Mouse (Mus musculus) cerebellum, adult (tissue): Measurements from ENCODE around the gene Lamtor4.

Source experiments
- ATAC-seq: cut with Nextera tagmentation; 2 replicates; pipeline ENCODE4 v1.9.2; 2017; ENCODE audit warnings: mild to moderate bottlenecking, moderate library complexity, mixed read lengths; ENCODE audit not compliant: insufficient number of reproducible peaks, low FRiP score, low TSS enrichment

Lamtor4 gene

GRCm38 (mm10) chr5:138258993-138259392 is 3.7 kb downstream of the Lamtor4 start:
- no peak for ATAC-seq

DNA sequence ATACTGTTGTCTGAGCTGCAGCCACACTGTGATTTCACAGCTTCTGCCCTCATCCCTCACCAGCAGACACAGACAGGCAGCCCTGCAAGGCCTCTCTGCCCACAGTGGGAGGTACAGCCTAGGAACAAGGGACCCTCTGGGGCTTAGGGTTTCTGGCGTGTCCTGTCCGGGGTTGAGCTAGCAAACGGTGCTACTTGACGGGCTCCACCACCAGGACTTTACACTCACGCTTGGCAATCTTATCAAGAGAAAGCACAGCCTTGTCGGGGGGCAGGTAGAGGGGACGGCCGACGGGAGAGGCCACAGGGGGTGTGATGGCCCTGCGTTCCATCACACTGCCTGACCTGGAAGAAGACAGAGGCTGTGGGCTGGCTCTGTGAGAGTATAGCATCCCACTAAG is 4.8 kb downstream of the Lamtor4 start:
- ATAC-seq, result no peak

GRCm38 (mm10) chr5:138260834-138261233 is 5.6 kb downstream of the Lamtor4 start:
- ATAC-seq, result no peak

- no peak for ATAC-seq
These were observed 6.7 kb downstream of the Lamtor4 start for GRCm38 (mm10) chr5:138262001-138262400.

DNA sequence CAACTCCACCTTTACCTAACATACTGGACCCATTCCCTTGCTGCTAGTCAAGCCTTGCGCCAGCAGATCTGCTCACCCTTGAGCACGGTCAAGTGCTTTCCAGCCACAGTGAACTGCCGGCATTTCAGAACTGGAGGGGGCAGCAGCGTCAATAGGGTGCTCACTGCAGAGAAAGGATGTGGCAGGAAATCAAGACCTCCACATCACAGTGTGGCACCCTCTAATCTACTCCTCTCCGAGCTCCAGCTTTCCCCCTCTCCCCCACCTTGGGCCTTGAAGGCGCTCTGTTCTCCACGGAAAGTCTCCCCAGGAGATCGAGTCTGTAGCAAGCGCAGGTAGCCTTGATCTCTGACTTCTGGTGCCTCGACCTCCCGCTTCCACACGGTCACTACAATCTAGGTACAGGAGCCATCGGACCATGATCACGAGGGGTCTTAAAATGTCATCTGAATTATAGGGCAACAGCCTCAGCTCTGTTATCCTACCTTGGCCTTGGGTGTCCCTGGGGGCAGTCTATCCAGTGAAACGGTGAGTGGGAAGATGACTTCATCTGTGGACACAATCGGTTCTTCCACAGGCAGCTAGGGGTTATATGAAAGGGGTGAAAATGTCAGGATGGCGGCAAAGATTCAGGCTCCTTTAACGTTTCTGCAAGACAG is 7.4 kb downstream of the Lamtor4 start:
- ATAC-seq, result no peak

- ATAC-seq, result peak; percentile 86
These were observed 8.3 kb downstream of the Lamtor4 start, which contains the start of gene BC037034 for GRCm38 (mm10) chr5:138263260-138264206. Gene BC037034 (minus strand): TSS chr5:138264033.

DNA sequence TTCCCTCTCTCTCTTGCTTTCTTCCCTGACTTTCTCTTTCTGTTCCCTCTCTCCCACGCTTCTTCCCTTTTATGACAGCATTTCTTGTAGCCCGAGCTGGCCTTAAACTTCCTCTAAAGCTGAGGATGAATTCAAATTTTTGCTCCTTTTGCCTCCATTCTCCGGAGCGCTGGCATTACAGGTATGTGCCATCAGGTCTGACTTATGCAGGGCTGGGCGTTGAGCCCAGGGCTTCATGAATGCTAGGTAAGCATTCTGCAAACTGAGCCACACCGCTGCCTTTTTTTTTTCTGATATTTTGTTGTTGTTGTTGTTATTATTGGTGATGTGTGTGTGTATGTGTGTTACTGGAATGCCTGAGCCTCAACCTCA is 8.9 kb downstream of the Lamtor4 start:
- ATAC-seq, result no peak

DNA sequence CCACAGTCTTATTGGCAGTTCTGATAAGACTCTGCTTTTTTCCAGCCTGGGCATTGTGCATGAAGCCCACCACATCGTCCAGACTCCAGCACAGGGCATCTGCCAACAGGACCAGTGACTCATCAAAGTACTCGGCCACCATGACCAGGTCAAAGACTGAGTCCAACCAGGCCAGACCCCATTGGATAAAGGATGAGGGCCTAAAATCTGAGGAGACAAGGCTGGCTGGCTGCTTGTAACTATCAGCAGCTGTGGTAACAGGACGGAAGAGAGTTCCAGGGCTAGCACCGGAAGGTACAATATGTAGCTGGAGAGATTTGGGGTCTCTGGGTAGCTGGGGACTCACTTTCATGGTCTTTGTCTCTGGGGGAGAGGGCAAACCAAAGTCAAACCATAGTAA is 10.4 kb downstream of the Lamtor4 start:
- ATAC-seq, result no peak

DNA sequence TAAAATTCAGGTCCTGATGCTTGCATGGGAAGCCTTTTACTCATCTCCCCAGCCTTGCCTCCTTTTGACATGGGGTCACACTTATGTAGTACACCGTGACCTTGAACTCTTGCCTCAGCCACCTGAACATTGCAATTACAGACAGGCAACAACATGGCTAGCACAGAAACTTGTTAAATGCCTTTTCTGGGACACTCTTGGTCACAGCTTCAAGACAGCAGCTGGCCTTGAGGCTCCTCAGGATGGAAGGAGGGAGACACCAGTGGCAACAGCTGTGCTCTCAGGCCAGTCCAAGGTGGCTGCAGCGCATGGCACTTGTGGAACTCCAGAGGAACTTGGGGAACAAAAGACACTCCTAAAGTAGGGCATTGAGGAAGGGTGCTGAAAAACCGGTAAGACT is 11.8 kb downstream of the Lamtor4 start:
- no peak for ATAC-seq

- ATAC-seq, result no peak
These were observed 13.7 kb downstream of the Lamtor4 start for GRCm38 (mm10) chr5:138268980-138269379.

DNA sequence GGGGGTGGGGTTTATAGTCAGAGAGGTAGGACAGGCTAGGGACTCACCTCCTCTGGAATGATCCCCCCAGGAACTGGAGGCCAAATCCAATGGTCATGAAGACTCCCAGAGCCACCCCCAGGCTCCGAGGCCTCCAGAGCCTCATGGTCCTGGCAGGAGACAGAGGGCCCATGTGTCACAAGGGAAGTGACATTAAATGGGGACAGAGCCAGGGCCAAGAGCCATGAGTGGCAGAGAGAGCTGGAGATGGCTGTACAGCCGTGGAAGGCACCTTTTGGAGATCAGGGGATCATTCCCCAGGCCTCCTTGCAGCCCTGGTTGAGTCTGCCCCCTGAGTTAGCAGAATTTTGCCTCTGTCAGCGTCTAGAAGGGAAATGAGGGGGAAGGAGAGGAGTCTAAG is 15.9 kb downstream of the Lamtor4 start:
- no peak for ATAC-seq

- no peak for ATAC-seq
These were observed 17.2 kb downstream of the Lamtor4 start, which contains the start of gene Gal3st4 for GRCm38 (mm10) chr5:138272409-138272923. Gene Gal3st4 (minus strand): TSS chr5:138272840.

DNA sequence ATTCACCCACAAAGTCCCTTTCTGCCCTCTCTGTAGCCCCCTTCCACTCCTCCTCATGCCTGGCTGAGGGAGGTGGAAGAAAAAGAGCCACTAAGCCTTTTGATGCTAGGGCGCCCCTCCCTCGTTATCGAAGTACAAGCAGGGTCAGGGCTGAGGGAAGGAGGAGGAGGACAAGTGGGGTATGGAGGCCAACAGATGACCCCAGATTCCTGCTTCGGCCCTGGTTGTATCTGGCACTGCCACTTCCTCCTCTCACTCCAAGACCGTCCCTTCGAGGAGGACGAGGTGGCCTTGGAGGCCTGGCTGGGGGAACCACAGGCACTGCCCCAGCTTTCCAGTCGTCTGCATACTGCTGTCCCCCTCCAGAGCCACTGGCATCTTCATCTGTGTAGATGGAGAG is 18.9 kb downstream of the Lamtor4 start:
- no peak for ATAC-seq

DNA sequence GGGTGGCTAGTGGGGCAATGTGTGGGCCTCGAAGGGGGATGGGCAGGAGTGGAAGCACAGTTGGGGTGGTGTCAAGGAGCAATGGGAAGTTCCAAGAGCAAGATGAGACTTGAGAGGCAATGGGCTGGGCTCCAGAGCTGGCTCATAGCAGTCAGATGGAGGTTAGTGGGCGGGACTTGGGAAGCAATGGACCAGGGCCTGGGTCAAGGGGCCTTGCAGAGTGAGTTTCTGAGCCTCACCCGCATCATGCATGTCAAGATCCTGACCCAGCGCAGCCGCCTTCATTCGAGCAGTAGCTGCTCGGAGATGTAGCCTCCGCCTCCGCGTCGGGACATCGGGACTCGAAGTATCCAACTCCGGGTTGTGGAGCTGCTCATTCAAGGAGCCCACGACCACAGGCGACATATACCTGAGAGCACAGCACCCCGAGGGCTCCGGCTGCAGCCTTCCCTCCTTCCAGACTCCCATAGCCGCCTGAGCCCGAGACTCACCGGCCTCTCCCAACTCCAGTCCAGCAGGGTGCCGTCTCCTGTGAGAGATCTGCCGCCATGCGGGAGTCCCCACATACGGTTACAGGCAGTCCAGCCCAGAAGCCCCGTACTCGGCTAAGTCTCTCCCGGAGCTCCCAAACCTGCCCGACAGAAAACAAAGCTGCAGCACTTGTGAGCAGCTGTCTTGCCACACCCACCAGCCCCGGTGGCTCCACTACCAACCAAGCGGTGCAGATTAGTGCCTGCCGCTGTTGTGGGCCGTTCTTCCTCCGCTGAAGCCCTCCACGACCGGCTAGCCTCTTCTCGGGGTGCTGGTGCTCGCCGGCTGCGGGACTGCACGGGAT is 20.2 kb downstream of the Lamtor4 start:
- no peak for ATAC-seq

- no peak for ATAC-seq
These were observed 22.7 kb downstream of the Lamtor4 start for GRCm38 (mm10) chr5:138277994-138278393.

DNA sequence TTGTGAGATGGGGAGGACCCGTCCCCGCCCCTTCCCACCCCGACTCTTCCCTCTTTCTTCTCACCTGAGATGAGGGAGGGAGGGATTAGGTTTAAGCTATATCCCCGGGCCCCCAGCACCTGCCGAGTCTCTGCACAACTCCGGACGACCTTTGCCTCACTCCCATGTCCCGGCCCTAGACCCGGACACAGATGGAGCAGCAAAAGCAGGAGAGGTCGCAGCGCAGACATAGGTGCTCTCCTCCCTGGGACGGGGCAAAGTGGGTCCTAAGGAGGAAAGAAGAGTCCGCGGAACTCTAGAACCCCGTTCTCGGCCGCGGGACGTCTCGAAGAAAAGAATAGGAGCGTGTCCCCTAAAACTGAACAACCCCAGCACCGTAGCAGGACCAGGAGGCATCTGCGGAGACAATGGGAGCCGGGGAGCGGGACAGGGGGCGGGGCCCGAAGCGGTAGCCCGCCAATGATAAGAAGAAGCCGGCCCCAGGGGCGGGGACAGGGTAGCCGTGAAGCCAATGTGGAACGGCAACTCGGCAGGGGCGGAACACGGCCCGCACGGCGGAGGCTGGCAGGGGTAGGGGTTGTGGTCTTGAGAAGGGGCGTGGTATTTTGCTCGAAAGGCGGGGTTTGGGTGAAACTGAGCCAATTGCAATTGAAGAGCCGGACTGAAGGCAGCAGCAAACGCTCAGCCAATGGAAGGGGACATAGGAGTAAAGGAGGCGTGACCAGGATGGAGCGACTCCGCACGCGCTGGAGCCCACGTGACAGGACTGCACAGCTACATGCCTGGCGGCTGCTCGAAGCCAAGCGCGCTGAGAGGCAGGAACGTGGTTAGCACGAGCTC is 24.5 kb downstream of the Lamtor4 start, which contains the start of the genes Gm43720, Gpc2 and Stag3:
Gene Gm43720, minus strand, starts transcription at position 374 of the 840 bp plus-strand sequence.
Gene Gpc2, minus strand, starts transcription at position 421 of the 840 bp plus-strand sequence.
Gene Stag3, plus strand, starts transcription at position 656 of the 840 bp plus-strand sequence.
- peak; percentile 74 for ATAC-seq

DNA sequence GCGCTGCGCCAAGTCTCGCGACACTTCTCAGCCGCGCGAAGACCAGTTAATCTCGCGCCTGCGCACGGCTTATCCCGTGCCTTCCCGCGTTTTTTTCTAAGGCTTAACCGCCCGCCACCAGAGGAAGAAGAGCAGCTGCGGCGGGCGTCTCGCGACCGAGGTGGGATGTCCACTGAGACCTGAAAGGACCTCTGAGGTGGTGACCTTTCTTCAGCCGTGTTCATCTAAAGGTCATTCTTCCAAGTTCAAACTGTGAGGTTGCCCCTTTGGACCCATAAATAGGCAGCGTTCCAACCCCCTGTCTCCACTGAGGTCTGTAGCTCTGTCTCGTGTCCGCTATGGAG is 25.1 kb downstream of the Lamtor4 start:
- ATAC-seq, result no peak

DNA sequence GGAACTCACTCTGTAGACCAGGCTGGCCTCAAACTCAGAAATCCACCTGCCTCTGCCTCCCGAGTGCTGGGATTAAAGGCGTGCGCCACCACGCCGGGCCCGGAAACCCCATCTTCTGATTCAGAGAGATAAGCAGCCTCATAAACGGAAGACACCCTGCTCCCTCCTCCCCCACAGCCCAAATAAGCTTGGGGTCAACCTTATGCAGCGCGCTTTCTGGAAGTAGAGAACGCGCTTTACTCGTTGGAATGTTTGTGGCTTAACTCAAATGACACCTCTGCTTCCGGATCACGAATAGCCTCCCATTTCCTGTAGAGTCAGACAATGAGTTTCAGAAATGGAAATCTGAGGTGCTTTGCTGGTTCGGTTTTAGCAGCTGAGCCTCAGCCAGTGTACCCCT is 25.5 kb downstream of the Lamtor4 start:
- no peak for ATAC-seq

DNA sequence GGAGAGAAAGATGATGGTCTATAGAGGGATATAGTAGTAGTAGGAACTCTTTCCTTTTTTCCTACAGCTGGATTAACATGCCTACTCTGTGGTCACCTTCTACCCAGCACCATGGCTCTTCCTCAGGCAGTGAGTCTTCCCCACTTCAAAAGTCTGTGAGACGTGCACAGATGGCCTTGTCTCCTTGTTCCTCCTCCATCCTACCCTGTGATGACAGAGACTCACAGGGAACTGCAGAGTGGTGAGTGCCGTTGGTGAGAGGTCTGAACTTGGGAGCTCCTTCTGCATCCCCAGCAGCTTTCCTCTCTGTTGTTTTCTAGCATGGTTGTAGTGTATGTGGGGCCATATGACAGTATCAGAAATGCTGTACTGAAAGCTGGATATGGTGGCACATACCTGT is 26.5 kb downstream of the Lamtor4 start:
- ATAC-seq, result no peak
